Mouse (Mus musculus): Measurements from ENCODE around the gene Lrrc29.

- TF ChIP-seq CTCF (IDR thresholded peaks at IDR 0.05; ENCODE audit: borderline replicate concordance, control insufficient read depth, extremely low read depth, insufficient read depth, low read length, poor library complexity) (no peak), POLR2A (IDR thresholded peaks at IDR 0.05; ENCODE audit: control insufficient read depth, extremely low read depth, insufficient read depth, low read length, poor library complexity) (no peak)
These were observed 33.1 kb upstream of the Lrrc29 start for GRCm38 (mm10) chr8:105359208-105359607.

Data from thymus, adult 2 months (tissue).